Mouse (Mus musculus): ENCODE results near the gene Usp10. TPM values are rescaled to one million over a fixed set of nuclear protein-coding genes. Genes with fewer than 3 reads are reported as not detected.

Usp10 gene
- polyA plus RNA-seq, 1 experiment: 133 TPM

GRCm38 (mm10) chr8:119978770-119979381 lies 68.7 kb downstream of the Usp10 start:
- TF ChIP-seq CTCF (IDR thresholded peaks at IDR 0.05; ENCODE audit: control insufficient read depth, insufficient read depth, low read length) (no peak), POLR2A (IDR thresholded peaks at IDR 0.05; ENCODE audit: borderline replicate concordance, control insufficient read depth, low read depth, low read length) (0 out of 2 replicates have a peak, but pooled peaks have one; percentile 15)
- Histone ChIP-seq H3K27ac (ENCODE audit: control insufficient read depth, insufficient read depth, low read depth, low read length, poor library complexity) (no peak overlapping the region), H3K4me1 (ENCODE audit: control insufficient read depth, insufficient read depth, low read length) (no peaks in the 10 kb centered on the region; the same call in 1 of the 2 replicates), H3K4me3 (replicated peaks; ENCODE audit: control insufficient read depth, low read depth, low read length) (no peak overlapping the region)
- 23% methylated on average over 11 of the region's 11 CpGs for WGBS

GRCm38 (mm10) chr8:119981253-119981652 lies 71.1 kb downstream of the Usp10 start:
- Histone ChIP-seq H3K27ac (ENCODE audit: control insufficient read depth, insufficient read depth, low read depth, low read length, poor library complexity) (no peak overlapping the region), H3K4me1 (ENCODE audit: control insufficient read depth, insufficient read depth, low read length) (no peaks in the 10 kb centered on the region; the same call in 1 of the 2 replicates), H3K4me3 (replicated peaks; ENCODE audit: control insufficient read depth, low read depth, low read length) (no peak overlapping the region)
- 77% methylated on average over 4 of the region's 4 CpGs for WGBS
- TF ChIP-seq CTCF (IDR thresholded peaks at IDR 0.05; ENCODE audit: control insufficient read depth, insufficient read depth, low read length): no peak
- no peak for TF ChIP-seq POLR2A (IDR thresholded peaks at IDR 0.05; ENCODE audit: borderline replicate concordance, control insufficient read depth, low read depth, low read length)

- TF ChIP-seq POLR2A (IDR thresholded peaks at IDR 0.05; ENCODE audit: borderline replicate concordance, control insufficient read depth, low read depth, low read length): no peak
- peak; percentile 55 for TF ChIP-seq CTCF (IDR thresholded peaks at IDR 0.05; ENCODE audit: control insufficient read depth, insufficient read depth, low read length)
- Histone ChIP-seq H3K27ac (ENCODE audit: control insufficient read depth, insufficient read depth, low read depth, low read length, poor library complexity) (no peak overlapping the region), H3K4me3 (replicated peaks; ENCODE audit: control insufficient read depth, low read depth, low read length) (no peak overlapping the region), H3K4me1 (ENCODE audit: control insufficient read depth, insufficient read depth, low read length) (no peaks in the 10 kb centered on the region; the same call in 1 of the 2 replicates)
These were observed 73.9 kb downstream of the Usp10 start for GRCm38 (mm10) chr8:119984085-119984484.

GRCm38 (mm10) chr8:119986174-119986573 lies 76.0 kb downstream of the Usp10 start:
- 69% methylated on average over 5 of the region's 5 CpGs for WGBS
- no peak for TF ChIP-seq POLR2A (IDR thresholded peaks at IDR 0.05; ENCODE audit: borderline replicate concordance, control insufficient read depth, low read depth, low read length)
- TF ChIP-seq CTCF (IDR thresholded peaks at IDR 0.05; ENCODE audit: control insufficient read depth, insufficient read depth, low read length): no peak
- H3K4me1 ChIP-seq (ENCODE audit: control insufficient read depth, insufficient read depth, low read length): no peaks in the 10 kb centered on the region
- H3K4me3 ChIP-seq (replicated peaks; ENCODE audit: control insufficient read depth, low read depth, low read length): no peak overlapping the region
- no peak overlapping the region for H3K27ac ChIP-seq (ENCODE audit: control insufficient read depth, insufficient read depth, low read depth, low read length, poor library complexity)

- TF ChIP-seq CTCF (IDR thresholded peaks at IDR 0.05; ENCODE audit: control insufficient read depth, insufficient read depth, low read length) (no peak), POLR2A (IDR thresholded peaks at IDR 0.05; ENCODE audit: borderline replicate concordance, control insufficient read depth, low read depth, low read length) (no peak)
- Histone ChIP-seq H3K4me3 (replicated peaks; ENCODE audit: control insufficient read depth, low read depth, low read length) (no peak overlapping the region), H3K27ac (ENCODE audit: control insufficient read depth, insufficient read depth, low read depth, low read length, poor library complexity) (no peak overlapping the region), H3K4me1 (ENCODE audit: control insufficient read depth, insufficient read depth, low read length) (no peaks in the 10 kb centered on the region; the same call in 1 of the 2 replicates)
- 72% methylated on average over 15 of the region's 15 CpGs for WGBS
These were observed 77.9 kb downstream of the Usp10 start for GRCm38 (mm10) chr8:119988087-119988486.

- Histone ChIP-seq H3K4me3 (replicated peaks; ENCODE audit: control insufficient read depth, low read depth, low read length) (peak within 1 kb of the TSS; percentile 69), H3K4me1 (ENCODE audit: control insufficient read depth, insufficient read depth, low read length) (no peaks in the 10 kb centered on the region; the same call in 1 of the 2 replicates), H3K27ac (ENCODE audit: control insufficient read depth, insufficient read depth, low read depth, low read length, poor library complexity) (peak within 1 kb of the TSS; percentile 20; the same call in 1 of the 2 replicates)
- WGBS: 2% methylated on average over 25 of the region's 25 CpGs
- TF ChIP-seq POLR2A (IDR thresholded peaks at IDR 0.05; ENCODE audit: borderline replicate concordance, control insufficient read depth, low read depth, low read length): peak; percentile 47; the same call in 1 of the 2 replicates
- TF ChIP-seq CTCF (IDR thresholded peaks at IDR 0.05; ENCODE audit: control insufficient read depth, insufficient read depth, low read length): peak; percentile 19; the same call in 1 of the 2 replicates
These were observed 82.1 kb downstream of the Usp10 start, which contains the start of gene Crispld2 for GRCm38 (mm10) chr8:119992249-119992648. TSS of gene Crispld2 (plus strand) at chr8:119992438.

- no peak for TF ChIP-seq POLR2A (IDR thresholded peaks at IDR 0.05; ENCODE audit: borderline replicate concordance, control insufficient read depth, low read depth, low read length)
- no peak for TF ChIP-seq CTCF (IDR thresholded peaks at IDR 0.05; ENCODE audit: control insufficient read depth, insufficient read depth, low read length)
- WGBS: 90% methylated on average over 7 of the region's 7 CpGs
- Histone ChIP-seq H3K4me1 (ENCODE audit: control insufficient read depth, insufficient read depth, low read length) (no peaks in the 10 kb centered on the region; the same call in 1 of the 2 replicates), H3K27ac (ENCODE audit: control insufficient read depth, insufficient read depth, low read depth, low read length, poor library complexity) (no peak overlapping the region), H3K4me3 (replicated peaks; ENCODE audit: control insufficient read depth, low read depth, low read length) (no peak overlapping the region)
These were observed 84.0 kb downstream of the Usp10 start for GRCm38 (mm10) chr8:119994114-119994513.

- no peak for TF ChIP-seq CTCF (IDR thresholded peaks at IDR 0.05; ENCODE audit: control insufficient read depth, insufficient read depth, low read length)
- no peak for TF ChIP-seq POLR2A (IDR thresholded peaks at IDR 0.05; ENCODE audit: borderline replicate concordance, control insufficient read depth, low read depth, low read length)
- Histone ChIP-seq H3K4me3 (replicated peaks; ENCODE audit: control insufficient read depth, low read depth, low read length) (no peak overlapping the region), H3K4me1 (ENCODE audit: control insufficient read depth, insufficient read depth, low read length) (no peaks in the 10 kb centered on the region; the same call in 1 of the 2 replicates), H3K27ac (ENCODE audit: control insufficient read depth, insufficient read depth, low read depth, low read length, poor library complexity) (no peak overlapping the region)
- 76% methylated on average over 6 of the region's 6 CpGs for WGBS
These were observed 84.4 kb downstream of the Usp10 start for GRCm38 (mm10) chr8:119994556-119994955.
